Mouse (Mus musculus) embryonic facial prominence, embryonic 12.5 days (tissue): ENCODE measurements around the gene Plekhm1. TPM values are rescaled to one million over a fixed set of nuclear protein-coding genes. Genes with fewer than 3 reads are reported as not detected.
A peak's percentile ranks its signal among the peaks of the same experiment; 100 is the strongest.

Experiments
- ATAC-seq: fragments of 200-750 bp; cut with Nextera tagmentation; 2 replicates; pipeline ENCODE4 v1.8.0; 2017; ENCODE audit not compliant: insufficient number of reproducible peaks, insufficient read depth, low FRiP score, low TSS enrichment
- H3K27ac ChIP-seq: fragments of 300-500 bp; sonication (generic); 2 replicates; pipeline ENCODE4 v1.5.1; 2016; ENCODE audit warnings: mild to moderate bottlenecking
- H3K27me3 ChIP-seq: fragments of 300-500 bp; sonication (generic); 2 replicates; pipeline ENCODE4 v1.6.1; 2016; ENCODE audit warnings: mild to moderate bottlenecking, moderate library complexity
- H3K36me3 ChIP-seq: fragments of 300-500 bp; sonication (generic); 2 replicates; pipeline ENCODE4 v1.6.1; 2016; ENCODE audit warnings: mild to moderate bottlenecking
- H3K4me1 ChIP-seq: fragments of 300-500 bp; sonication (generic); 2 replicates; pipeline ENCODE4 v1.6.1; 2016
- H3K4me2 ChIP-seq: fragments of 300-500 bp; sonication (generic); replicated peaks from 2 replicates; pipeline ENCODE4 v1.6.1; 2016; ENCODE audit warnings: mild to moderate bottlenecking, moderate library complexity
- H3K4me3 ChIP-seq: fragments of 300-500 bp; sonication (generic); 2 replicates; pipeline ENCODE4 v1.5.1; 2016; ENCODE audit warnings: mild to moderate bottlenecking
- H3K9ac ChIP-seq: fragments of 300-500 bp; sonication (generic); 2 replicates; pipeline ENCODE4 v1.6.1; 2016; ENCODE audit warnings: mild to moderate bottlenecking, moderate library complexity
- H3K9me3 ChIP-seq: fragments of 300-500 bp; sonication (generic); 2 replicates; pipeline ENCODE4 v1.6.1; 2016; ENCODE audit warnings: mild to moderate bottlenecking, moderate library complexity
- WGBS: fragments of 180-500 bp; shearing (Covaris S2); methylation state at CpG from one replicate; pipeline ENCODE4 v1.1.7; 2016; 5-methylcytosine and 5-hydroxymethylcytosine counted together
- polyA plus RNA-seq: library from polyadenylated mRNA; unstranded; fragments of >200 nt; fragmentation: Nextera tagmentation; extraction: Ambion mirVana; gene quantifications from 2 replicates; pipeline ENCODE4 v1.2.1, GENCODE M21; 2016

Gene Plekhm1
- polyA plus RNA-seq, 1 experiment from 2014 or later: 8.2 TPM

DNA sequence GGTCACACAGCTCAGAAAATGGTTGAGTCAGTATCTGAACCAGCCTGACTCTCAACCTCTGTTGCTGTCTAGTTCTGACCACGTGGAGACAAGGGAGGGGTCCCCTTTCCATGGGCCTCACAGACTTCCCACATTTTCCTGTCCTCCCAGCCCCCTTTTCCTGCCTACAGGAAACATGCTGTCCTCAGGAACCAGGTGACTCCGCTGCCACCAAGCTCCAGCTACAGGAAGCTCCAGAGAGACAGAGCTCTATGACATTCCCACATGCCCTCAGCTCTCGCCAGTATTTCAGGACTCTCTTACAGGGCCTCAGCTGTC is 41.3 kb downstream of the Plekhm1 start:
- 0 out of 2 replicates have a peak, but pooled peaks cover under 1% of the 10 kb centered on the region for H3K27me3 ChIP-seq
- H3K4me2 ChIP-seq: no peak overlapping the region
- ATAC-seq: no peak
- H3K27ac ChIP-seq: no peak overlapping the region
- no peaks in the 10 kb centered on the region for H3K9me3 ChIP-seq
- H3K9ac ChIP-seq: no peak overlapping the region
- peaks cover 36% of the 10 kb centered on the region for H3K36me3 ChIP-seq
- 75% methylated on average over 3 of the region's 3 CpGs for WGBS
- no peak overlapping the region for H3K4me3 ChIP-seq
- no peaks in the 10 kb centered on the region for H3K4me1 ChIP-seq

GRCm38 (mm10) chr11:103370397-103371221 is 41.9 kb downstream of the Plekhm1 start:
- Histone ChIP-seq H3K4me1 (no peaks in the 10 kb centered on the region), H3K27ac (no peak overlapping the region), H3K4me2 (no peak overlapping the region), H3K9me3 (no peaks in the 10 kb centered on the region), H3K4me3 (no peak overlapping the region), H3K9ac (no peak overlapping the region), H3K36me3 (peaks cover 33% of the 10 kb centered on the region), H3K27me3 (peaks cover 6% of the 10 kb centered on the region; the same call in 1 of the 2 replicates)
- no peak for ATAC-seq
- WGBS: 89% methylated on average over 9 of the region's 9 CpGs

GRCm38 (mm10) chr11:103365530-103365929 is 47.0 kb downstream of the Plekhm1 start:
- Histone ChIP-seq H3K27me3 (peaks cover 57% of the 10 kb centered on the region), H3K27ac (no peak overlapping the region), H3K9me3 (no peaks in the 10 kb centered on the region), H3K4me1 (peaks cover 19% of the 10 kb centered on the region), H3K9ac (no peak overlapping the region), H3K36me3 (peaks cover 23% of the 10 kb centered on the region), H3K4me2 (no peak overlapping the region), H3K4me3 (no peak overlapping the region)
- WGBS: 78% methylated on average over 4 of the region's 4 CpGs
- ATAC-seq: no peak

DNA sequence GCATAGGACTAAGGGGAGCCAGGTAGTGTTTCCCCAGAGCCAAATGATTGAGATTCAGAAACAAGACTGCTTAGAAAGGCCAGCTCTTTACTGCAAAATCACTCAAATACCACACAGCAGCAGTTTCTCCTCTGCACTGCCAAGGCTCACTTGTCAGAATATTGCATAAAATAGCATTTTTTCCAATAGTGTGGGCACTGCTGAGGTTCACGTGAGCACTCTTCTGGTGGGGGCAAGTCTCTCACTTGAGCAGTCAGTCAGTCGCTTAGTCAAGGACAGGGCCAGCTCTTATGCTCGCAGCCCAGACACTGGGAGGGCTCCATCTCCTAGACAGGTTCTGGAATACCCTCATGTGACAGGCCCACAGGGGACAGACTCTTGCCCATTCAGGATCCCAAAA is 47.5 kb downstream of the Plekhm1 start:
- ATAC-seq: no peak
- H3K36me3 ChIP-seq: peaks cover 21% of the 10 kb centered on the region
- peaks cover 19% of the 10 kb centered on the region for H3K4me1 ChIP-seq
- no peak overlapping the region for H3K4me2 ChIP-seq
- H3K27ac ChIP-seq: no peak overlapping the region
- H3K9ac ChIP-seq: no peak overlapping the region
- H3K9me3 ChIP-seq: no peaks in the 10 kb centered on the region
- H3K27me3 ChIP-seq: peaks cover 62% of the 10 kb centered on the region
- H3K4me3 ChIP-seq: no peak overlapping the region
- WGBS: 79% methylated on average over 3 of the region's 3 CpGs

DNA sequence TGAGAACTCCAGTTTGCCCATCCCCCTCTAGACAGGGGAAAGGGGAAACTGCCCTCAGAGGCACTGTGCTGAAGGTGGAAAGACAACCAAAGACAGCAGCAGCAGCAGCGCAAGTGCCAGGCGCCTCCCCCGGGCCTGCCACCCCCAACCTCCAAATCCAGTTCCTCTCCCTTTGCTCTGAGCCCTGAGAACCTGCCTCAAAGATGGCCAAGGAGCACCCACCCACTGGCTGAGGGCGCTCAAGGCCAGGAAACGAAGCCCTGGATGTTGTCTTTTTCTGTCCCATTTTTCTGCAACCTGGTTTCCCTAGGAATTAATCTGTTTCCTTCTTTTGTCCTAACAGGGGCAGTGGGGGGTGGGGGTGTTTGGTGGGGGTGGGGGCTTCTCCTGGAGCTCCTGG is 48.2 kb downstream of the Plekhm1 start:
- peaks cover 14% of the 10 kb centered on the region for H3K36me3 ChIP-seq
- no peak for ATAC-seq
- 31% methylated on average over 5 of the region's 5 CpGs for WGBS
- no peak overlapping the region for H3K27ac ChIP-seq
- peaks cover 21% of the 10 kb centered on the region for H3K4me1 ChIP-seq
- no peak overlapping the region for H3K9ac ChIP-seq
- no peak overlapping the region for H3K4me3 ChIP-seq
- peak overlapping the region; percentile 91; the same call in 1 of the 2 replicates for H3K4me2 ChIP-seq
- H3K27me3 ChIP-seq: peaks cover 69% of the 10 kb centered on the region
- no peaks in the 10 kb centered on the region for H3K9me3 ChIP-seq

DNA sequence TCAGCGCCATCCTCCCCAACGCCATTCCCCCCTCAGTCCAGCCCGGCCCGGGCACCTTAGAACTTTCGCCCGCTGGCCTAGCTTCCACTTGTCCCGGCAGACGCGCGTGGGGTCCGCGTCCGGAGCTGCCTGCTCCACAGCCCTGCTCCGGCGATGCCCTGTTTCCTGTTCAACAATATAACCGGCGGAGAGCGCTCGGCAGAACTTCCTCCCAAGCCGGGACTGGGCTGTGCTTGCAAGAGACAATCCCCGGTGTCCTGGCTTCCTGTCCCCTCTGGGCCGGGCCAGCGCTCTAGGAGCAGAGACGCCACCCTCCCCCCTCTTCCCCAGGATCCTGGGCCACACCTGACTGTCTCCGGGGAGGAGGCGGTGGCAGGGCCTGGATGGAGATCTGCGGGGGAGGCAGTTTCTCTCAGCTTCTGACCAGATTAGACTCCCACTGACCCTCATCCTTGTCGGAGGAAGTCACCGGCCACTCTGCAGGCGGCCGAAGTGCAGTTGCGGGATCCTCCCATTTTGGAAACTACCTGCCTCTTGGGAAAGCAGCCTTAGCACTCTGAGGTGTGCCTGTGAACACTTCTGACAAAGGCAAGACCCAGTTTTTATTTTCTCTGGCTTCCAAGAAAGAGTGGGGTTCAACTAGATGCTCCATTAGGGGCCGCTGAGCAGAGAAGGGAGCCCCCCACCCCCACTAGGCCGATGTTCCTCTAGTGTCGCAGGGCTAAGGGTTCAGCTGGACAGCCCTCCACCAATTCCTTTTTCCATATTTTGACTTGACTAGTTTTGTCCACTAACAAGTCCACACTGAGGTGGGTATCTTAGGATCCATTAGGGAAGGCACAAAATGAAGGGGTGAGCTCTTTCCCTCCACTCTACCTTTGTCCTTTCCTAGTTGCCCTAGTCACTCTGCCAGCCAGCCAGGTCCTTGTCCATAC is 49.0 kb downstream of the Plekhm1 start, which contains the start of gene Arhgap27:
Gene Arhgap27 (minus strand): TSS at position 479 of the 935 bp plus-strand sequence.
- no peaks in the 10 kb centered on the region for H3K9me3 ChIP-seq
- H3K4me2 ChIP-seq: peak within 1 kb of the TSS; percentile 91
- H3K4me1 ChIP-seq: peaks cover 23% of the 10 kb centered on the region
- peak within 1 kb of the TSS; percentile 54 for H3K9ac ChIP-seq
- peaks cover 11% of the 10 kb centered on the region for H3K36me3 ChIP-seq
- peak within 1 kb of the TSS; percentile 55 for H3K27ac ChIP-seq
- ATAC-seq: no peak
- H3K27me3 ChIP-seq: peaks cover 75% of the 10 kb centered on the region
- peak within 1 kb of the TSS; percentile 40 for H3K4me3 ChIP-seq
- WGBS: 1% methylated on average over 35 of the region's 35 CpGs

GRCm38 (mm10) chr11:103362521-103363181 is 49.8 kb downstream of the Plekhm1 start:
- no peak; the same call in 1 of the 2 replicates for ATAC-seq
- Histone ChIP-seq H3K4me2 (peak overlapping the region; percentile 91), H3K9me3 (no peaks in the 10 kb centered on the region), H3K36me3 (peaks cover 9% of the 10 kb centered on the region), H3K27me3 (peaks cover 83% of the 10 kb centered on the region), H3K4me1 (peaks cover 23% of the 10 kb centered on the region), H3K9ac (peak overlapping the region; percentile 54), H3K27ac (peak overlapping the region; percentile 55), H3K4me3 (peak overlapping the region; percentile 40)
- WGBS: 1% methylated on average over 33 of the region's 33 CpGs

- peaks cover 23% of the 10 kb centered on the region for H3K4me1 ChIP-seq
- H3K4me3 ChIP-seq: peak overlapping the region; percentile 40
- H3K9ac ChIP-seq: no peak overlapping the region
- no peak for ATAC-seq
- H3K27me3 ChIP-seq: peaks cover 88% of the 10 kb centered on the region
- H3K27ac ChIP-seq: peak overlapping the region; percentile 55
- no peaks in the 10 kb centered on the region for H3K9me3 ChIP-seq
- peak overlapping the region; percentile 91 for H3K4me2 ChIP-seq
- 3% methylated on average over 13 of the region's 13 CpGs for WGBS
- H3K36me3 ChIP-seq: peaks cover 3% of the 10 kb centered on the region
Measured at GRCm38 (mm10) chr11:103362054-103362432, 50.4 kb downstream of the Plekhm1 start.

DNA sequence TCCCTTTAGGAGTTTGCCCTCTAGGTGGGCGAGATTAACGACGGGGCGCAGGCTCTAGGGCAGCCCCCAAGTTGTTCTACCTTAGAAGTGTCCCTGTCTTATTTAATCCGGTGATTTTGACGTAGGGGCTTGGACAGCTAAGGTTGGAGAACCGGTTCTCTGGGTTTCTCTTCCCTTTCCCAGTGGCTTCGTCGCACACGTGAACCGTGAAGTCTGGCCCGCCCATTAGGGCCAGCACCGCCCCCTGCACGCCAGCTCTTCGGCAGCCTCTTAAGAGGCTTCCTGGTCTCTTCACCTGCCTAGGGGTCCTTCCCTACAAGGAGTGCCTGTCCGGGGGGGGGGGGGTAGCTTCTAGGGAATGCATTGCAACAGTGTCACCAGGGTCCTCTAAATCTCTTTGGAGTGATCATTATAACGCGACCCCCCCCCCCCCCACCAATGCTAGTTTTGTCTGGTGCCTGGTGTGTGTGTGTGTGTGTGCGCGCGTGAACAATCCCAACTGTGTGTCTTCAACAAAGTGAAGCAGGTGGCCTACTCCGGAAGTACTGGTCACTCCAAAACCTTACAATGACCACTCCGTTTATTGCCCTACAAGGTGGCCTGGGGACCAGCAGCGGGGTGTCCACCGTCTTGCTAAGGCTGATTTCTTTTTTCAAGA is 51.0 kb downstream of the Plekhm1 start:
- Histone ChIP-seq H3K9ac (no peak overlapping the region), H3K27ac (no peak overlapping the region), H3K4me3 (peak overlapping the region; percentile 40), H3K27me3 (peaks cover 93% of the 10 kb centered on the region), H3K4me1 (peaks cover 25% of the 10 kb centered on the region), H3K4me2 (peak overlapping the region; percentile 91), H3K9me3 (no peaks in the 10 kb centered on the region), H3K36me3 (no peaks in the 10 kb centered on the region)
- WGBS: 2% methylated on average over 25 of the region's 25 CpGs
- ATAC-seq: peak; percentile 24; the same call in 1 of the 2 replicates

DNA sequence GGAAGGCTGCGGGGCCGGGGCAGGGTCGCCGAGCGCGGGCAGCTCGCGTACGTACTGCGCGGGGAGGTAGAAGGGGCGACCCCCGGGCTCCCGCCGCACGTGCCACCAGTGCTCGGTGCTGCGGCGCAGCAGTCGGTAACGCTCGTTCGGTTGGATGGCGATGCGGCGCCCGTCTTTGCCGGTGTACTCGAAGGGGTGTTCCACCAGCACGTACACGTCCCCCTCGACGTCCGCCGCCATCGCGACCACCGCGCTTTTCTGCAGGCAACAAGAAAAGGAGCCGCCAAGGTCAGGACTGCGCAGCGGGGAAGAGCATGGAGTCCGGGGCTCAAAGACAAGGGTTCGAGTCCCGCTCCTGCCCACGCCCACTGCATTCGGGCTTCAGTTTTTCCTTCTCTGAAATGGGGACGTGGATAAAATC is 51.8 kb downstream of the Plekhm1 start:
- Histone ChIP-seq H3K9me3 (no peaks in the 10 kb centered on the region), H3K4me2 (peak overlapping the region; percentile 91), H3K27me3 (peaks cover 96% of the 10 kb centered on the region), H3K4me1 (peaks cover 34% of the 10 kb centered on the region), H3K9ac (peak overlapping the region; percentile 61), H3K36me3 (no peaks in the 10 kb centered on the region), H3K27ac (no peak overlapping the region), H3K4me3 (peak overlapping the region; percentile 52)
- ATAC-seq: no peak
- WGBS: 2% methylated on average over 48 of the region's 48 CpGs
